Mouse (Mus musculus) midbrain, embryonic 11.5 days (tissue): ENCODE measurements around the gene Pla2g4a. TPM values are rescaled to one million over a fixed set of nuclear protein-coding genes. Genes with fewer than 3 reads are reported as not detected.
A peak's percentile ranks its signal among the peaks of the same experiment; 100 is the strongest.

Experiments
- ATAC-seq: fragments of 200-750 bp; cut with Nextera tagmentation; 2 replicates; pipeline ENCODE4 v1.8.0; 2017; ENCODE audit warnings: moderate TSS enrichment, moderate library complexity; ENCODE audit not compliant: low FRiP score
- DNase-seq: peaks from one replicate; pipeline ENCODE4 v3.0.0; 2015; ENCODE audit warnings: low spot score; ENCODE audit errors: missing footprints
- H3K27ac ChIP-seq: fragments of 300-500 bp; sonication (generic); 2 replicates; pipeline ENCODE4 v1.5.1; 2014; ENCODE audit warnings: low read depth, low read length
- H3K27me3 ChIP-seq: fragments of 300-500 bp; sonication (generic); 2 replicates; pipeline ENCODE4 v1.6.1; 2014; ENCODE audit warnings: mild to moderate bottlenecking, low read length, moderate library complexity, mixed read lengths; ENCODE audit not compliant: control insufficient read depth, insufficient read depth
- H3K36me3 ChIP-seq: fragments of 300-500 bp; sonication (generic); 2 replicates; pipeline ENCODE4 v1.6.1; 2014; ENCODE audit warnings: mild to moderate bottlenecking, low read length, moderate library complexity, mixed read lengths; ENCODE audit not compliant: control insufficient read depth, insufficient read depth
- H3K4me1 ChIP-seq: fragments of 300-500 bp; sonication (generic); 2 replicates; pipeline ENCODE4 v1.6.1; 2014; ENCODE audit warnings: low read length; ENCODE audit not compliant: control insufficient read depth, insufficient read depth
- H3K4me2 ChIP-seq: fragments of 300-500 bp; sonication (generic); 2 replicates; pipeline ENCODE4 v1.6.1; 2014; ENCODE audit warnings: mild to moderate bottlenecking, moderate library complexity
- H3K4me3 ChIP-seq: fragments of 300-500 bp; sonication (generic); 2 replicates; pipeline ENCODE4 v1.5.1; 2014; ENCODE audit warnings: low read depth, low read length
- H3K9ac ChIP-seq: fragments of 300-500 bp; sonication (generic); 2 replicates; pipeline ENCODE4 v1.6.1; 2014; ENCODE audit warnings: low read length
- H3K9me3 ChIP-seq: fragments of 300-500 bp; sonication (generic); 2 replicates; pipeline ENCODE4 v1.6.1; 2016; ENCODE audit warnings: low read length; ENCODE audit not compliant: control insufficient read depth
- WGBS: fragments of 180-500 bp; shearing (Covaris S2); extraction: QIAGEN DNeasy Blood & Tissue Kit; methylation state at CpG from one replicate; pipeline ENCODE4 v1.1.7; 2014; 5-methylcytosine and 5-hydroxymethylcytosine counted together
- polyA plus RNA-seq: library from polyadenylated mRNA; unstranded; fragments of >200 nt; fragmentation: Nextera tagmentation; extraction: Ambion mirVana; gene quantifications from 2 replicates; pipeline ENCODE4 v1.2.1, GENCODE M21; 2014

Gene Pla2g4a
- polyA plus RNA-seq, result 3.6 and 3.8 TPM in 2 replicates

- Histone ChIP-seq H3K4me1 (no peaks in the 10 kb centered on the region), H3K9me3 (no peaks in the 10 kb centered on the region), H3K9ac (peak within 1 kb of the TSS; percentile 24; the same call in 1 of the 2 replicates), H3K4me2 (peak within 1 kb of the TSS; percentile 41; the same call in 1 of the 2 replicates), H3K36me3 (no peaks in the 10 kb centered on the region), H3K4me3 (peak within 1 kb of the TSS; percentile 13), H3K27ac (no peak within 1 kb of the TSS), H3K27me3 (no peaks in the 10 kb centered on the region)
- ATAC-seq (peak; percentile 40; the same call in 1 of the 2 replicates), DNase-seq (peak; percentile 89)
- WGBS, result 25% methylated on average over 15 of the region's 15 CpGs
These were observed at the start of gene Pla2g4a for GRCm38 (mm10) chr1:149960734-149961424. TSS of gene Pla2g4a (minus strand) at chr1:149961290.

- H3K27me3 ChIP-seq, result no peaks in the 10 kb centered on the region
- no peak overlapping the region for H3K9ac ChIP-seq
- no peak overlapping the region for H3K27ac ChIP-seq
- no peak overlapping the region for H3K4me3 ChIP-seq
- DNase-seq (no peak), ATAC-seq (peak; percentile 62)
- H3K4me1 ChIP-seq, result no peaks in the 10 kb centered on the region
- H3K36me3 ChIP-seq, result no peaks in the 10 kb centered on the region
- 47% methylated on average over 4 of the region's 4 CpGs for WGBS
- H3K9me3 ChIP-seq, result no peaks in the 10 kb centered on the region
- no peak overlapping the region for H3K4me2 ChIP-seq
These were observed 49.5 kb upstream of the Pla2g4a start for GRCm38 (mm10) chr1:150010629-150010979.

- Histone ChIP-seq H3K9ac (no peak overlapping the region), H3K4me2 (no peak overlapping the region), H3K36me3 (no peaks in the 10 kb centered on the region), H3K27ac (no peak overlapping the region), H3K4me3 (no peak overlapping the region), H3K9me3 (no peaks in the 10 kb centered on the region), H3K4me1 (no peaks in the 10 kb centered on the region), H3K27me3 (no peaks in the 10 kb centered on the region)
- ATAC-seq (peak; percentile 85), DNase-seq (no peak)
- WGBS, result 73% methylated on average over 18 of the region's 18 CpGs
These were observed 49.0 kb upstream of the Pla2g4a start for GRCm38 (mm10) chr1:150009968-150010628.

GRCm38 (mm10) chr1:150009134-150009533 lies 48.0 kb upstream of the Pla2g4a start:
- WGBS, result 96% methylated on average over 9 of the region's 9 CpGs

GRCm38 (mm10) chr1:149975626-149976025 lies 14.5 kb upstream of the Pla2g4a start:
- H3K27ac ChIP-seq, result no peak overlapping the region
- H3K4me1 ChIP-seq, result no peaks in the 10 kb centered on the region
- DNase-seq, result no peak
- H3K4me3 ChIP-seq, result no peak overlapping the region
- H3K9me3 ChIP-seq, result no peaks in the 10 kb centered on the region
- no peak overlapping the region for H3K9ac ChIP-seq
- no peaks in the 10 kb centered on the region for H3K36me3 ChIP-seq
- no peak for ATAC-seq
- WGBS, result 79% methylated on average over 1 of the region's 1 CpGs
- H3K4me2 ChIP-seq, result no peak overlapping the region
- H3K27me3 ChIP-seq, result no peaks in the 10 kb centered on the region

More at GRCm38 (mm10) chr1:150009134-150009533, 48.0 kb upstream of the Pla2g4a start:
- H3K36me3 ChIP-seq, result no peaks in the 10 kb centered on the region
- no peaks in the 10 kb centered on the region for H3K27me3 ChIP-seq
- H3K4me3 ChIP-seq, result no peak overlapping the region
- H3K27ac ChIP-seq, result no peak overlapping the region
- H3K4me1 ChIP-seq, result no peaks in the 10 kb centered on the region
- no peak overlapping the region for H3K4me2 ChIP-seq
- ATAC-seq (no peak), DNase-seq (no peak)
- H3K9me3 ChIP-seq, result no peaks in the 10 kb centered on the region
- H3K9ac ChIP-seq, result no peak overlapping the region

GRCm38 (mm10) chr1:149965826-149966225 lies 4.7 kb upstream of the Pla2g4a start:
- Histone ChIP-seq H3K4me1 (no peaks in the 10 kb centered on the region), H3K27me3 (no peaks in the 10 kb centered on the region), H3K36me3 (no peaks in the 10 kb centered on the region), H3K27ac (no peak overlapping the region), H3K4me2 (no peak overlapping the region), H3K9me3 (no peaks in the 10 kb centered on the region), H3K4me3 (no peak overlapping the region), H3K9ac (no peak overlapping the region)
- DNase-seq, result no peak
- ATAC-seq, result no peak
- 83% methylated on average over 1 of the region's 1 CpGs for WGBS

GRCm38 (mm10) chr1:149961425-149962303 lies 574 bp upstream of the Pla2g4a start:
- H3K4me1 ChIP-seq, result no peaks in the 10 kb centered on the region
- no peak overlapping the region for H3K4me2 ChIP-seq
- DNase-seq (no peak), ATAC-seq (no peak)
- no peaks in the 10 kb centered on the region for H3K27me3 ChIP-seq
- no peaks in the 10 kb centered on the region for H3K9me3 ChIP-seq
- no peak overlapping the region for H3K4me3 ChIP-seq
- 80% methylated on average over 9 of the region's 9 CpGs for WGBS
- no peak overlapping the region for H3K27ac ChIP-seq
- H3K9ac ChIP-seq, result no peak overlapping the region
- no peaks in the 10 kb centered on the region for H3K36me3 ChIP-seq

- Histone ChIP-seq H3K4me3 (no peak overlapping the region), H3K9ac (no peak overlapping the region), H3K4me2 (no peak overlapping the region), H3K9me3 (no peaks in the 10 kb centered on the region), H3K27ac (no peak overlapping the region), H3K27me3 (no peaks in the 10 kb centered on the region), H3K36me3 (no peaks in the 10 kb centered on the region), H3K4me1 (no peaks in the 10 kb centered on the region)
- 87% methylated on average over 4 of the region's 4 CpGs for WGBS
- DNase-seq (no peak), ATAC-seq (no peak)
These were observed 839 bp downstream of the Pla2g4a start for GRCm38 (mm10) chr1:149960251-149960650.
